Mouse (Mus musculus): ENCODE measurements around the gene Nagpa.

DNA sequence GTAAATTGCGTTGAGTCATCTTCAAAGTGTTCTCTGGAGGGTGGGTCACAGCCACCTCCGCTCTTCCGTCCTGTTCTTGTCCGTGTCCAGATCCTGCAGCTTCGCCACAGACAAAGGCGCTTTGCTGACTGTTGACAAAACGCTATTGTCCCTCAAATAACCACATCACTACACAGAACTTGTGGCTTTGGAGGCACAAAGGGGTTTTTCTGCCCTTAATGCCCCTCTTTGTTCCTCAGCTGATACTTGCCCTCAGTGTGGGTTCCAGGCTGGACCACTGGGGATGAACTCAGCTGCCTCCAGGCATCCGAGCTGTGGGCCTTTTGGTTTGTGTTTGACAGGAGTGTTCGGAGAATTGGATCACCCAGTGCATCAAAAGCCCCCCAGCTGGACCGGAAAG, 53.3 kb downstream of the Nagpa start:
- no peak for TF ChIP-seq CTCF (IDR thresholded peaks at IDR 0.05)
- TF ChIP-seq EP300 (IDR thresholded peaks at IDR 0.05) = no peak

All from lung, postnatal 0 days (tissue).